Mouse (Mus musculus): ENCODE data around the gene Stard3nl. TPM values are rescaled to one million over a fixed set of nuclear protein-coding genes. Genes with fewer than 3 reads are reported as not detected.
"Not testable (repeated sequence)": the region's sequence is repeated elsewhere in the genome, so short reads cannot be mapped to it uniquely, and the experiment has no call there.

Gene Stard3nl
- total RNA-seq, 2 experiments from 2014 or later = 24.2 to 30.2 TPM

- no peak for ATAC-seq (replicated peaks; ENCODE audit: low FRiP score, low TSS enrichment, poor library complexity, severe bottlenecking)
Observed at GRCm38 (mm10) chr13:19389896-19390295, 5.7 kb downstream of the Stard3nl start.

GRCm38 (mm10) chr13:19389434-19389833, 6.2 kb downstream of the Stard3nl start:
- no peak for ATAC-seq (replicated peaks; ENCODE audit: low FRiP score, low TSS enrichment, poor library complexity, severe bottlenecking)

GRCm38 (mm10) chr13:19385226-19385625, 10.4 kb downstream of the Stard3nl start:
- no peak for ATAC-seq (replicated peaks; ENCODE audit: low FRiP score, low TSS enrichment, poor library complexity, severe bottlenecking)

DNA sequence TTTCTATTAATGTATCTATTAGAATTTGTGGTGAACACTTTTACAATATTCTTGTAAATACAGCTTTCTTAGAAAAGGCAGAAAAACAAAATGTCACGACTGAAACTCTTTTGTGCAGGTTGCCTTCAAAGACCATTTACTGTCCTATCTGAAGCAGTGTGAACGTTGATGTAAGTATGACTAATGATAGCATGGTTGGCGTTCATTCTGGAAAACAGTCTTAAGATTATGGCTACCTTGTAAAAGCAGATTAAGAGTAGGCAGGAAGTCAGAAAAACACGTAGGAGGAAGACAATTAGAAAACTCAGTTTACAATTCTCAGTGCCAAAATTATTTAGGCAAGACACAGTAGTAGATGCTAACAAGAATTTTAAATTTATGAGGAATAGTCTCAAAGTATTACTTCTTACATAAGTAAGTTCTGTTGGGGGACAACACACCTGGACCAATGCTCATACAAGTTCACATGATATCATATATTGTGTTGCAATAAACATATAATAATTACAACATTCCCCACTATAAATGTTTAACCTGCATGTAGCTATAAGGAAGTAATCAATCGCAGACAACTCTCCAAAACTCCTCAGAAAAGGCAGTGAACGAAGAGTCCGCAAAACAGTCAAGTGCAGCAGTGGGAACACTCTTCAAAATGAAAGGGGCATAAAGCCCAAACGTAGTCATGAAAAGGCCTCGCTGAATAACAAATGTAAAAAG, 14.3 kb downstream of the Stard3nl start:
- no peak for ATAC-seq (replicated peaks; ENCODE audit: low FRiP score, low TSS enrichment, poor library complexity, severe bottlenecking)

DNA sequence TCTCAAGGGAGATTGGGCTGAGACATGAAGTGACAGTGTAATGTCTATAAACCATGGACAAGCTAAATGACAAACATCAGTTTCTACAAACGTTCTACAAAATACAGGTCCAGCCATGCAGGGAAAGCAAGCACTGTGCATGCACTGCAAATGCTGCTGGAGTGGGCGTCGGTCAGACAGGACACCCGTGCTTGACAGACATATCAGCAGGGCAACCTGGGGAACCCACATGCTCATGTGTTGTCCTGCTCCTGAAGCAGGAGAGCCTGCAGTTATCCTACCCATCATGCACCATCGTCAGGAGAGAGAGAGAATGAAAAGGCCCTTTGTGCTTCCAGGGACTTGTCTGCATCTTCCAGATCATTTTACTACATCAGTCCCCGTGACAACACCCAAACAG, 16.3 kb downstream of the Stard3nl start:
- ATAC-seq (replicated peaks; ENCODE audit: low FRiP score, low TSS enrichment, poor library complexity, severe bottlenecking) = peak; percentile 51; the same call in 1 of the 2 replicates

DNA sequence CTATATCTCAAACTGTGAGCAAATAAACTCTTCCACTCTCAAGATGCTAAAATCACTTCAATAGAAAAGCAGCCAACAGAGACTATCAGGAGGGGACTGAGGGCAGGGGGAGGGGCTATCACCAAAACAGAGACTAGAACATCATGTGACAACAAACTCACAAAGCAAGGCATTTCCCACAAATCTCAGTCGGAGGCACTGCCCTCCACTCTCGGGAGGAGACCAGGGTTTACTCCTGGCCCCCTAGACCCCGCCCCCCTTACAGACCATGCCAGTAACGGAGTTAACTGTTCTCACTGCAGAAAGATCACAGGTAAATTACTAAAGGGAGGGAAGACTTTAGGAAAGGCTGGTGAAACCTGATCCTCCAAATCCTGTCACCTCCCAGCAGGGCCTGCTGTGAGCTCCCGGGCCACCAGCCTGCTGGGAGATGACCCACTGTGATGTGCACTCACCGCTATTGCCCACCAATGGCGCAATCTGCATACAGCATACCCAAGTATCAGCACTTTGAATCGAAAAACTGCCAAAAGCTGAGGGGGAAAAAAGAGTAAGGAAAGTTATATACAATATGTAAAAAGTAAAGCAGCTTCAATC, 23.4 kb downstream of the Stard3nl start:
- no peak for ATAC-seq (replicated peaks; ENCODE audit: low FRiP score, low TSS enrichment, poor library complexity, severe bottlenecking)

DNA sequence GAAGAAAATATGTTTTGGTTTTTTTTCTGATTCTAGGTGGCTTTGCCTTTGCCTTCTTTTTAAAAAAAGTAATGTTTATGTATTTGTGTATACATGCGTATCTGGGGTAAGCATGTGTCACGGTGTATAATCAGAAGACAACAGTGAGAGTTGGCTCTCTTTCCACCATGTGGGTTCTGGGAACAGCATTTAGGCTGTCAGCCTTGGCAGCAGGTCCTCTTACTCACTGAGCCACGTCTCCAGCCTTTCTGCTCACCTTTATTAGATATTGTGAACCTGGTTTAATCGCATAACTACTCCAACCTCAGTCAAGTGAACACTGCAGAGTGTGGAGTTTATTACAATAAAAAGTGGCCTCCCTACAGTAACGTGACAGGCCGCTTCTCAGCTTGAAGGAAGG, 26.8 kb downstream of the Stard3nl start:
- ATAC-seq (replicated peaks; ENCODE audit: low FRiP score, low TSS enrichment, poor library complexity, severe bottlenecking) = no peak

- ATAC-seq (replicated peaks; ENCODE audit: low FRiP score, low TSS enrichment, poor library complexity, severe bottlenecking) = no peak
Observed at GRCm38 (mm10) chr13:19367536-19367935, 28.1 kb downstream of the Stard3nl start.

DNA sequence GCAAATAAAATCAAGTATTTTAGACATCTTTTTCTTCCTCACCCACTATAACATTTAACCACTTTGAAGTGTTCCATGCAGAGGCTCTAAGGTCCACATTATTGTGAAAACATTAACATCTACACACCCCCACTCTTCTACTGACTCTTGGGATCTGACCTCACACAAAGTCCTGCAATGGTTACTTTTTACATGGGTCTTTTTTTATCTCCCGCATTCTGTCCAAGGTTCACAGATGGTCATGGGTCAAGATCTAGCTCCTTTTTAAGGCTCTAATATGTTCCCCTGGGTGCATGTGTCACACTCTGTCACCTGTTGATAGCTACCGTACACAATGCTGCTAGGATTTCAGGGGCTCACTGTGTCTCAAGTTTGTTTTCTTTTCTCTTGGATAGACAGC, 28.7 kb downstream of the Stard3nl start:
- no peak for ATAC-seq (replicated peaks; ENCODE audit: low FRiP score, low TSS enrichment, poor library complexity, severe bottlenecking)

DNA sequence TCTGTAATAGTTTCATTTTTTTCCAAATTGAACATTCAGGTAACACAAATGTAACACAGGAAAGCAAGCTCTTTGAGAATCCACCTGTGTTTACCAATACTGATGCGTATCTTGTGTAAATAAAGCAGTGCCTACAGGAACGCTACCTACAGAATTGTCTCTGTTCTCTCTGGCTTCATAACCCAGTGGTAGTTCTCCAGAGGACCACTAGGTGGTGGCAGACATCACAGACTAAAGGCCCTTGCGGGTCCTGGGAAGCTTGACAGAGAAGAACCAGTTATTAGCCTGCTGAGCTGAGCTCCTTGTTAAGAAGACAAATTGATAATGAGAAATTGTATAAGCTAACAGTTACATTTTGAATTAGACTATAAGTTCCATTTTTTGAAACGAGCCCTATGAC, 30.0 kb downstream of the Stard3nl start:
- peak; percentile 89 for ATAC-seq (replicated peaks; ENCODE audit: low FRiP score, low TSS enrichment, poor library complexity, severe bottlenecking)

GRCm38 (mm10) chr13:19364245-19364772, 31.3 kb downstream of the Stard3nl start:
- ATAC-seq (replicated peaks; ENCODE audit: low FRiP score, low TSS enrichment, poor library complexity, severe bottlenecking) = peak; percentile 56

- ATAC-seq (replicated peaks; ENCODE audit: low FRiP score, low TSS enrichment, poor library complexity, severe bottlenecking) = no peak
Observed at GRCm38 (mm10) chr13:19362358-19362757, 33.2 kb downstream of the Stard3nl start.

DNA sequence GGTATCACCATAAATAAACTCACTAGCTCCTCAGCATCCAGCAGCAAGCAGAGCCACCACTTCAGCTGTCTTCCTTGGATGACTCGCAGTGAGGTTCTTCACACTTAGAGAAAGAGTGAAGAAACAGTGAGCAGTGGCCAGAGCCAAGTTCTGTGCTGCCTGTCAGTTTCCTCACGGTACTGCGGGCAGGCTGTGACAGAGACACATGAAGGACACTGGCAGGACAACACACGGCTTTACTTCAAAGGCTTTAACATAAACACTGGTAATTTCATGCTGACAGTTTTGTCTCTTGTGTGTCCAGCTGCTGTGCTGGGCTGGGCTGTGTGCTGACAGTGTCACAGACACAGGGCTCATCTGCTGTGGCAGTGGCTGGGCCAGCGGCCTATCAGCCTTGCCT, 37.6 kb downstream of the Stard3nl start:
- ATAC-seq (replicated peaks; ENCODE audit: low FRiP score, low TSS enrichment, poor library complexity, severe bottlenecking) = no peak

DNA sequence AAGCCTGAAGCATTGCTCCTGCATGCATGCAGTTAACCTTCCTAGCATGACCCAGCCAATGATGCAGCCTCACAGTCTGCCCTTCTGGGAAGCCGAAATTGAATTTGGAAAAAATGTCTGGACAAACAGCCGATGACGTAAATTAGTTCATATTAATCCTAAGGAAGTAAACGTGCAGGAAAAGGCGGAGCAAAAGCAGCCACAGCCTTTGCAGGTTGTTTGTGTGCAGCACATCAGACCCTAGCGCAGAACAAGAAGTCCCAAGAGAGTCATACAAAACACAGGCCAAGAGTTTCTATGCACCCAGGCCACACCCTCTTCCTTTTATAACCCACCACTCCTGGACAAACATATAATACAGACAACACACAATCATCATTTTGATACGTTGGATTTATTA, 38.3 kb downstream of the Stard3nl start:
- no peak for ATAC-seq (replicated peaks; ENCODE audit: low FRiP score, low TSS enrichment, poor library complexity, severe bottlenecking)

- no peak for ATAC-seq (replicated peaks; ENCODE audit: low FRiP score, low TSS enrichment, poor library complexity, severe bottlenecking)
Observed at GRCm38 (mm10) chr13:19356720-19357119, 38.9 kb downstream of the Stard3nl start.

DNA sequence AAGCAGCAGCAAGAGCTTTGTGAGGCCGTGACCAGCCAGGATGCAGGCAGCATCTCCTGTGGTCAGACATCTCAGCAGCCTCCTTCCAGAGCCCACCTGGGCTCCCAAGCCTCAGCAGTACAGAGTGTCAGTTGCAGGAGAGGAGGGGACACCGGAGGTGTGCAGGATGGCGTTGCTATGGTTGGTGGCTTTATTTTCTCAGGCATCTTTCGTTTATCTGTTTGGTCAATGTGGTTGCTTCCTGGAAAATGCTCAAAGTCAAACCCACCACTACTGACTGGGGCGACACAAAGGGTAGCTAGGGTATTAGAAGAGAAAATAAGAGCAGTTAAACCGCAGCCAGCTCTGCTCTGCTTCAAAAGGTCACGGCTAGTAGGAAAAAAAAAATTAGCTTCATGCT, 39.5 kb downstream of the Stard3nl start:
- ATAC-seq (replicated peaks; ENCODE audit: low FRiP score, low TSS enrichment, poor library complexity, severe bottlenecking) = no peak

- ATAC-seq (replicated peaks; ENCODE audit: low FRiP score, low TSS enrichment, poor library complexity, severe bottlenecking) = no peak
Observed at GRCm38 (mm10) chr13:19352795-19353194, 42.8 kb downstream of the Stard3nl start.

GRCm38 (mm10) chr13:19340356-19340755, 55.2 kb downstream of the Stard3nl start:
- not testable (repeated sequence) for ATAC-seq (replicated peaks; ENCODE audit: low FRiP score, low TSS enrichment, poor library complexity, severe bottlenecking)

DNA sequence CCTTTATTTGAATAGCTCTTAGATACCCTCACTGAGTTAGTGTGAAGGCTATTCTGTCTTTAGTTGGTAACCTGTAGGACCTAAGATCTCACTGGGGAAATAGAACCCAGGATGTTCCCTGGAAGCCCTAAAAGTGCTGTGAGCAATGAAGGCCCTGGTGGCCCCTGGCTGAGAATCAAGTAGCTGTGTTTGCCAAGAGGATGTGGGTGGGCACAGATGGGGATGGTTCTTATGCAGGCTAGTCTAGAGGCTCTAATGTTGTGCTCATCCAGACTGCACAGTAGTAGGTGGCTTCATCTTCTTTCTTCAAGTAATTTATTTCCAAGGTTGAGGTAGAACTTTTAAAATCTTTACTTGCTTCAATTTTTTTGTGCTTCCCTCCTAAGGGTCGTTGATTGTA, 59.3 kb downstream of the Stard3nl start:
- ATAC-seq (replicated peaks; ENCODE audit: low FRiP score, low TSS enrichment, poor library complexity, severe bottlenecking) = not testable (repeated sequence)

Measured in megakaryocyte-erythroid progenitor cell, adult 5-6 weeks (primary cell).